Mouse (Mus musculus): ENCODE data around the gene Manbal.
A peak's percentile ranks its signal among the peaks of the same experiment; 100 is the strongest.

The Manbal gene

GRCm38 (mm10) chr2:157367184-157367893, at the start of gene Manbal:
Manbal (plus strand) TSS chr2:157367594.
- peak; percentile 86 for DNase-seq (ENCODE audit: low spot score)

- DNase-seq (ENCODE audit: low spot score), result no peak
Observed at GRCm38 (mm10) chr2:157320135-157320534, 47.3 kb upstream of the Manbal start.

- DNase-seq (ENCODE audit: low spot score), result no peak
Observed at GRCm38 (mm10) chr2:157320886-157321285, 46.5 kb upstream of the Manbal start.

- DNase-seq (ENCODE audit: low spot score), result no peak
Observed at GRCm38 (mm10) chr2:157322029-157322766, 45.2 kb upstream of the Manbal start.

- DNase-seq (ENCODE audit: low spot score), result no peak
Observed at GRCm38 (mm10) chr2:157325238-157325637, 42.2 kb upstream of the Manbal start.

GRCm38 (mm10) chr2:157328106-157328505, 39.3 kb upstream of the Manbal start:
- DNase-seq (ENCODE audit: low spot score), result no peak

GRCm38 (mm10) chr2:157328570-157328969, 38.8 kb upstream of the Manbal start:
- DNase-seq (ENCODE audit: low spot score), result peak; percentile 50

GRCm38 (mm10) chr2:157332059-157332458, 35.3 kb upstream of the Manbal start:
- no peak for DNase-seq (ENCODE audit: low spot score)

- DNase-seq (ENCODE audit: low spot score), result no peak
Observed at GRCm38 (mm10) chr2:157338663-157339062, 28.7 kb upstream of the Manbal start.

DNA sequence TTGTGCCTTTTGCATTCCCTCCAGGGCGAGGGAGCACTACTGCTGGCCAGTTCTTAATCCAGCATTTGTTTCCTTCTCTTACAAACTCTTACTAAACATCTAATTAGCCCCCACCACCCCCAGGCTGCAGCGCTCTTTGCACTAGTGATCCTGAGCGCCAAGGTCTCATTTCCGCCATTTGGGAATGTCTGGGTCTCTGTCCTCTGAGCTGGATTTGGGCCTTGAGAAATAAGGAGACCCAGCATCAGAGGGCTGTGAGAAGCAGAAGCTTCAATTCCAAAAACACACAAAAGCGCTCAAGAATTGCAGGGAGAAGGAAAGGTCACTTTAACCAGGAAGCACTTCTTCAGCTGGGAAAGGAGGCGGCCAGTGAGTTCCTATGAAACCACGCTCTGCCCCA, 27.9 kb upstream of the Manbal start:
- DNase-seq (ENCODE audit: low spot score), result no peak

GRCm38 (mm10) chr2:157340221-157340741, 27.1 kb upstream of the Manbal start:
- DNase-seq (ENCODE audit: low spot score), result no peak

DNA sequence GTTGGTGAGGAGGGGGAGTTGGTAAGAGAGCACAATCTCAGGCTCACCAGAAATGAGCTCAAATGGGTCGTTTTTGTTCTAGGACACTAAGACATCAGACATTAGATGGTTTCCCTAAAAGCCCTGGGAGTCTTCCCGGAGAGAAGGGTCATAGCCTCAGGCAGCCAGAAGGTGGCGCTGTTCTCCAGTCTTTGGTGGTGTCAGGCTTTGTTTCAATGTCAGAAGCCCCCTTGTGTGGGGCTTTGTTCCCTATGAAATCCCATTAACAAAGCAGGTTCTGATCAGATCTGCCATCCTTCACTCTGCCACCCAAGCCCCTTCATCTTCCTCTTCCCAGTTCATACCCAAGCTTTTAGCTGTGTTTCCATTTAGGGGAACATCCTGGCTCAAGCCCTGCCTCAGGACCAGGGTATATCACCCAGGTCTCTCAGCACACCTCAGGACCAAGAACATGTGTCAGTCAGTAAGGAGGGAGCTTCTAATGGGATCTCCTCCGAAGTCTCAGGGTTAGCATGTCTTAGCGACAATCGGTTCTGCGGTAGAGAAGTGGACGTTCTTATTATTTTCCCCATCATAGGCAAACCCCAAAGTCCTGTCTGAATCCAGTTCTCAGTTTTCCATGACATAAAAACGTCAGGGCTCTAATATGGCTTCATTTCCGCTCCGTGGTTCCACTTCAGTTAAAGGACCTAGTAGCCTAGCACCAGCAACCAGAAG, 25.7 kb upstream of the Manbal start:
- peak; percentile 9 for DNase-seq (ENCODE audit: low spot score)

DNA sequence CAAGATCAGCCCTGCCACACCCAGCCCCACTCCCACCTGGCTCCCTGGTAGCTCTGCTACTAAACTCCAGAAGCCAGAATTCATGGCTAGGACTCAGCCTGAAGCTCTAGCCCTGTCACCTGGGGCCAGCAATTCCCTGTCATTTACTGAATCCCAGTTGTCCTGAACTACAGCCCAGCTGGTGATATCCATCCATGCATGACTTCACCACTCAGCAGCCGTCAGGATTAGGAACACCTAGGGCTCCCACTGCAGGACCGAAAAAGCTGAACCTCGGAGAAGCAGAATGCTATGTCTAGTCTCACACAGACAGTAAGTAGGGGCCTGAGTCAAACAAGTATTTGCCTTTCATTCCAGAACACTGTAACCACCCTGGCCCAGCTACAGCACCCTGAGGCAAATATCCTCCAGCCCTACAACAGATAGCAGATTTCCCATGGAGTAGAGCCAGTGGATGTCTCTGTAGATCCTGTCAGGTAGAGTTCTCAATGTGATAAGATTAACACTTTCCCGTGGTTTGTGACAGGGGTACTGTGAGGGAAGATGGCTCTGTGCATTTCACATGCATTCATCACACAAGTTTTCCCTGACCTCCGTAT, 25.0 kb upstream of the Manbal start:
- no peak for DNase-seq (ENCODE audit: low spot score)

GRCm38 (mm10) chr2:157343337-157343736, 24.1 kb upstream of the Manbal start:
- no peak for DNase-seq (ENCODE audit: low spot score)

GRCm38 (mm10) chr2:157347361-157348159, 19.8 kb upstream of the Manbal start, which contains the start of gene Ghrh:
Ghrh (minus strand) TSS chr2:157347506.
- no peak for DNase-seq (ENCODE audit: low spot score)

GRCm38 (mm10) chr2:157349121-157349778, 18.1 kb upstream of the Manbal start:
- DNase-seq (ENCODE audit: low spot score), result no peak

DNA sequence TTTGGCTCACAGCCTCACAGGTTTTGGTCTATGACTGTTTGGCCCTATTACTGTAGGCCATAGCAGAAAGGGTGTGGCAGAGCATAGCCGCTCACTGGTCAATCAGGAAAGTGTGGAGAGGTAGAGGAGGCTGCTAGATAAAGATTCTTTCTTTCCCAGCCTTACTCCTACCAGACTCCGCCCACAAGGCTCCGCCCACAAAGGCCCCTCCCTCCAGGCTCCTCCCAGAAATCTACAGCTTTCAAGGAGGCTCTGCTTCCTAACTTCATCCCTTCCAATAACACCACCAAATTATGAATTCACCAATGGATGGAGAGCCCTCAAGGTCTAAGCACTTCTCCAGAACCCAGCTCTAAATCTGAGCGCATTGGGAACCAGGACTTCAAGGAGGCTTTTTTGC, 14.2 kb upstream of the Manbal start:
- no peak for DNase-seq (ENCODE audit: low spot score)

- DNase-seq (ENCODE audit: low spot score), result no peak
Observed at GRCm38 (mm10) chr2:157354106-157354505, 13.3 kb upstream of the Manbal start.

- no peak for DNase-seq (ENCODE audit: low spot score)
Observed at GRCm38 (mm10) chr2:157360028-157360427, 7.4 kb upstream of the Manbal start.

DNA sequence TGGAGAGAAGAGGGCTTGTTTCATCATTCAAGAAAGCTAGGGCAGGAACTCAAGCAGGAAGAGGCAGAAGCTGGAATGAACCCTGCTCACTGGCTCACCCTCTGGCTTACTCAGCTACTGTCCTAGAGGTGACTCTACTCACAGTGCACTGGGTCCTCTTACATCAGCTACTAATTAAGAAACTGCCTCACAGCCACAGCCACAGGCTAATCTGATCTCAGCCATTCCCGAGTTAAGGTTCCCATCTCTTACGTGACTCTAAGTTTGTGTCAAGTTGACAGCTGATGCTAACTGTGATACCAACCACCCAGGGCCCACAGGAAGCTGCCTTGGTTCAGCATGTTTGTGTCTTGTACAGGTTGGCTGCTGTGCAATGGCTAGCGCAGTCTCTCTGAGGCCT, 4.4 kb upstream of the Manbal start:
- no peak for DNase-seq (ENCODE audit: low spot score)

- no peak for DNase-seq (ENCODE audit: low spot score)
Observed at GRCm38 (mm10) chr2:157366762-157367161, 632 bp upstream of the Manbal start.
